Mouse (Mus musculus): ENCODE results near the gene Fdxr. TPM values are rescaled to one million over a fixed set of nuclear protein-coding genes. Genes with fewer than 3 reads are reported as not detected.

The Fdxr gene
- 19.7 and 23.4 TPM in 2 replicates for polyA plus RNA-seq (2015; fragmentation: Nextera tagmentation; extraction: Ambion mirVana)

DNA sequence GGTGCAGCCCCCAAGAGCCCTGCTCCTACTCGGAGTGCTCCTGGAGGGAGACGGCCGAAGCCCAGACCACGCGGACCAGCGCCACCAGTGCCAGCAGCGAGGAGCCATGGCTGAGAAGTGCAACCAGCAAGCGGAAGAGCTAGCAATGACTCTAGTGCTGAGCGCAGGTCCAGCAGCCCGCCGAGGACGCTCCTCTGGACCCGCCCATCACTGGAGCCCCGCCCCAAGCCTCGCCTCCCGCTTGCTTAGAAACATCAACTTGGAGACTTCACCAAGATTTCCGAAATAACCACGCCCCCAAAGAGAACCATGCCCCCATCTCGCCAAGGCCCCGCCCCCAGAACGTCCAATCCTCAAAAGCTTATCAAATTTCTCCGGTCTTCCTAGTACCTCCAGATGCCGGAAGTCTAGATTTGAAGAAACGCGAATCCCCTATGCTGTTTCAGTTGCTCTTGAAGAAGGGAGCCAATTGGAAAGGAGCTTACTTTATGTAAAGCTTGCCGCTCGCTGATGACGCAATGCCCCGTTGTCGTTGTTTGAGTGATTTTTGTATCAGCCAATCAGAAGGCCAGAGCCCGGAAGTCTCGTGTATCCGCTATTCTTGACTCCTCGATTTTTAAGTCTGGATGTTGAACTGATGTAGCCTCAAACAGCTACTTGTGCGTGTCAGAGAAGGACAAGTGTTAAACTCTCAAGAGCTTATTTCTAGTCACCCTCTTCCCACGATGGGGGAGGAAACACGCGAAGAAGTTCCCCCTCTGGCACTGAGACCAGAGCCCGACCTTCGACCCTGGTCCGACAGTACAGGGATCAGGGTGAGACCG, at the start of gene Fdxr:
TSS of gene Fdxr (minus strand) at position 271 of the 824 bp plus-strand sequence.
- peaks cover 23% of the 10 kb centered on the region for H3K4me1 ChIP-seq (ENCODE audit: control insufficient read depth, insufficient read depth, low read length)
- H3K4me3 ChIP-seq (ENCODE audit: low read depth, low read length) = peak within 1 kb of the TSS; percentile 56
- H3K9me3 ChIP-seq (replicated peaks; ENCODE audit: control insufficient read depth, low read length, poor library complexity, severe bottlenecking) = no peaks in the 10 kb centered on the region
- under 1% methylated on average over 42 of the region's 42 CpGs for WGBS
- H3K36me3 ChIP-seq (ENCODE audit: control insufficient read depth, insufficient read depth, low read length) = peaks cover 1% of the 10 kb centered on the region; the same call in 1 of the 2 replicates
- H3K27me3 ChIP-seq (ENCODE audit: control insufficient read depth, insufficient read depth, low read depth, low read length) = no peaks in the 10 kb centered on the region
- peak within 1 kb of the TSS; percentile 88 for H3K27ac ChIP-seq (ENCODE audit: low read length)
- peak; percentile 96 for ATAC-seq
- peak within 1 kb of the TSS; percentile 83 for H3K9ac ChIP-seq (ENCODE audit: low read depth, low read length)
- H3K4me2 ChIP-seq (ENCODE audit: low read length) = peak within 1 kb of the TSS; percentile 71

DNA sequence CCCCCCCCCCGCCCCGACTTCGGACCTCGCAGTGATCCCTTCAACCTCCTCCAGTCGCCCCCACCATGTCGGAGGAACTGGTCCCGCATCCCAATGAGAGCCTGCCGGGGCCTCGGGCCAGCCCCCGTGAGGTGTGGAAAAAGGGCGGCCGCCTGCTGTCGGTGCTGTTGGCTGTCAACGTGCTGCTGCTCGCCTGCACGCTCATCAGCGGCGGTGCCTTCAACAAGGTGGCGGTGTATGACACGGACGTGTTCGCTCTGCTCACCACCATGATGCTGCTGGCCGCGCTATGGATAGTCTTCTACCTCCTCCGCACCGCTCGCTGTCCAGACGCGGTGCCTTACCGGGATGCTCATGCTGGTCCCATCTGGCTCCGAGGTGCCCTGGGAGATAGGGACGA, 46.5 kb upstream of the Fdxr start:
- Histone ChIP-seq H3K9me3 (replicated peaks; ENCODE audit: control insufficient read depth, low read length, poor library complexity, severe bottlenecking) (no peaks in the 10 kb centered on the region), H3K36me3 (ENCODE audit: control insufficient read depth, insufficient read depth, low read length) (no peaks in the 10 kb centered on the region), H3K4me2 (ENCODE audit: low read length) (peak overlapping the region; percentile 13; the same call in 1 of the 2 replicates), H3K27me3 (ENCODE audit: control insufficient read depth, insufficient read depth, low read depth, low read length) (peaks cover 55% of the 10 kb centered on the region), H3K4me1 (ENCODE audit: control insufficient read depth, insufficient read depth, low read length) (peaks cover 2% of the 10 kb centered on the region; the same call in 1 of the 2 replicates), H3K27ac (ENCODE audit: low read length) (no peak overlapping the region), H3K9ac (ENCODE audit: low read depth, low read length) (no peak overlapping the region), H3K4me3 (ENCODE audit: low read depth, low read length) (no peak overlapping the region)
- no peak for ATAC-seq
- 19% methylated on average over 32 of the region's 32 CpGs for WGBS

DNA sequence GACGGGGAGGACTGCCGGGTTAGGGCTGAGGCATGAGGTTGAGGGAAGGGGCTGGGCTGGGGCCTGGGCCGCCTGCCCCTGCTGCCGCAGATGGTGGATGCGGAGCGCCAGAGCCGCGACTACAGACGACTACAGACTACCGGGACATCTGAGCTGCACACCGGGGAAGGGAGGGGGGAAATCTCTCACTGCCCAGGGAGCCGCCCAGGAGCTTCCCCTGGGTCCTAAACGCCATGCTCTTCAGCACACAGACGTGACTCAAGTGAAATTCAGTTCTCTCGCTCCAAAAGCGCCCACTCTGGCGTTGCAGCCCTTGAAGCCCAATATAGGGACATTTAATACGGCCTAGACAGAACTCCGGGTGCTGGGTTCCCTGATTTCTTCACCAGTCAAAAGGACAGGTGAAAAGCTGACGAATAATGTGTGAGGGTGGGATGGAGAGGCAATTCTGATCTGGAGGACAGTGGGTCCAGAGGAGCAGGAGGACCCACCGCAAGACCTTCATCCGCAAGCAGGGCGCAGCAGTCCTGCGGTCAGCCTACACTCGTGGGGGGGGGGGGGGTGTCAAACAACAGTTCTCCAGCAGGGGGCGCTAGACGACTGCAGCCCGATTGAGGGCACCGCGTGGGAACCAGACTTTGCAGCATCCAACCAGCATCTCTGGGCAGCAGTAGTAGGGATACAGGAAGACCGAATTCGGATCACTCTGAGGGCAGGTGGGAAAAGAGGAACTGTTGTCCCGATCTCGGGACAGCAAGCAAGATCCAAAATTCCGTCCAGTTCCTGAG, 45.2 kb upstream of the Fdxr start, which contains the start of gene Ush1g:
TSS of gene Ush1g (minus strand) at position 136 of the 788 bp plus-strand sequence.
- no peaks in the 10 kb centered on the region for H3K9me3 ChIP-seq (replicated peaks; ENCODE audit: control insufficient read depth, low read length, poor library complexity, severe bottlenecking)
- peaks cover 67% of the 10 kb centered on the region for H3K27me3 ChIP-seq (ENCODE audit: control insufficient read depth, insufficient read depth, low read depth, low read length)
- no peak for ATAC-seq
- H3K9ac ChIP-seq (ENCODE audit: low read depth, low read length) = peak within 1 kb of the TSS; percentile 45; the same call in 1 of the 2 replicates
- H3K4me3 ChIP-seq (ENCODE audit: low read depth, low read length) = 0 out of 2 replicates have a peak within 1 kb of the TSS, but pooled peaks have one; percentile 15
- H3K4me2 ChIP-seq (ENCODE audit: low read length) = peak within 1 kb of the TSS; percentile 35
- no peak within 1 kb of the TSS for H3K27ac ChIP-seq (ENCODE audit: low read length)
- no peaks in the 10 kb centered on the region for H3K36me3 ChIP-seq (ENCODE audit: control insufficient read depth, insufficient read depth, low read length)
- H3K4me1 ChIP-seq (ENCODE audit: control insufficient read depth, insufficient read depth, low read length) = peaks cover 5% of the 10 kb centered on the region
- 4% methylated on average over 35 of the region's 35 CpGs for WGBS

DNA sequence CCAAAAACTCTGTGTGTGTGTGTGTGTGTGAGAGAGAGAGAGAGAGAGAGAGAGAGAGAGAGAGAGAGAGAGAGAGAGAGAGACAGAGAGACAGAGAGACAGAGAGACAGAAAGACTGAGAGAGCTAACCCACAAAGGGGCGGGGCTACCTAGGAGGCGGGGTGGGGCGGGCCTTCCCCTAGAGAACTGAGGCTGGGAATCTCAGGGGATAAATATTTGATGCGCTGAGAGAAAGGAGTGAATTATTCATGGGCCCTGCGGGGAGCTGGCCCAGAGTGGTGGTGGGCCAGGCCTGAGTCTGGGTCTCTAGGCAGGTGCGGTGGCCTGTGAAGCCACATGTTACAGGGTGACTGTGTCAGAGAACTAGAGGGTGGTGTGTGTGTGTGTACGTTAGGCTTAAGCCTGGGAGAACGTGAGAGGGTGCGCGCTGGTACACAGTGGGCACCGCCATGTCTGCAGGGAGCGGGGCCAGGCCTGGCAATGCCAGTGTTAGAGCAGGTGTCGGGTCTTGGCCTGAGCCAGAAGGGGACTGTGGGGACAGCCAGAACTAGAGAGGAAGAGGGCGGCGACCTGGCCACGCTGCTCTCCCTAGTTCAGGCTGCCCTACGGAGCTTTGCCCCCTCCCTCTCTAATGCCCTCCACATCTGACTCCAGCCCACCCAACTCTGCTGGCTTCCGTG, 43.0 kb upstream of the Fdxr start:
- peaks cover 5% of the 10 kb centered on the region for H3K4me1 ChIP-seq (ENCODE audit: control insufficient read depth, insufficient read depth, low read length)
- WGBS = 7% methylated on average over 18 of the region's 18 CpGs
- no peaks in the 10 kb centered on the region for H3K36me3 ChIP-seq (ENCODE audit: control insufficient read depth, insufficient read depth, low read length)
- H3K27me3 ChIP-seq (ENCODE audit: control insufficient read depth, insufficient read depth, low read depth, low read length) = peaks cover 88% of the 10 kb centered on the region
- no peak overlapping the region for H3K4me3 ChIP-seq (ENCODE audit: low read depth, low read length)
- no peaks in the 10 kb centered on the region for H3K9me3 ChIP-seq (replicated peaks; ENCODE audit: control insufficient read depth, low read length, poor library complexity, severe bottlenecking)
- no peak overlapping the region for H3K4me2 ChIP-seq (ENCODE audit: low read length)
- no peak for ATAC-seq
- H3K27ac ChIP-seq (ENCODE audit: low read length) = no peak overlapping the region
- H3K9ac ChIP-seq (ENCODE audit: low read depth, low read length) = no peak overlapping the region

DNA sequence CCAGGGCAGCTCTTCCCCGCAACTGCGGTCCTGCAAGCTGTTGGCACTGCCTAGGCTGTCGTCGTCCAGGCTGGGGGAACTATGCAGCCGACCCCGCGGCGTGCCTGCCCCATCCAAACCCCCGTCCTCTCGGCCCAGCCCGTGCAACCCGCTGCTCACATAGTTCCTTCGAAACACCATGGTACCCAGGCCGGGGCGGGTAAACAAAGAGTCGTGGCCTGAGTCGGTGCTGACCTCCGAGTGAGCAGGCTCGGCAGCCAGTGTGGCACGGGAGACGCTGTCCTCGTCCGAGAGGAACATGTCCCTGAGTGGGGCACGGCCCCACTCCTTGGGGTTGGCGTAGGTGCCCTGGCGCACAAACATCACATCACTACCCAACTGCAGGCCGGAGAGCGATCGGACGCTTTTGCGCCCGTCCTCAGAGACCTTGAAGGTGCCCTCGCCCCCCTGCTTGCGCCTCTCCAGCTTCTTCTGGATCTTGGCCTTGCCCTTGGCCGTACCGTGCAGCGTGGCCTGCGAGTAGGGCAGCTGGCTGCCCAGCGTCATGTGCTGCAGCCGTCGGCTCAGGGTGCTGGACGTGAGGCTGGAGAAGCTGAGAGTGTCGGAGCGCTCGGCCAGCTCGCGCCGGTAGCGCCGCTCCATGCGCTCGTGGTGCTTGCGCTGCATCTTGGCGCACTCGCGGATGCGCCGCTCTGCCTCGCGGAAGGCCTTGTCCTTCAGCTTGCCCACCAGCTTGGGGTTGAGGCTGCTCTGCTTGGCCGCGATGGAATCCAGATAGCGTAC, 41.6 kb upstream of the Fdxr start:
- no peak for ATAC-seq
- Histone ChIP-seq H3K27me3 (ENCODE audit: control insufficient read depth, insufficient read depth, low read depth, low read length) (peaks cover 76% of the 10 kb centered on the region), H3K4me3 (ENCODE audit: low read depth, low read length) (no peak overlapping the region), H3K4me2 (ENCODE audit: low read length) (peak overlapping the region; percentile 24; the same call in 1 of the 2 replicates), H3K27ac (ENCODE audit: low read length) (no peak overlapping the region), H3K4me1 (ENCODE audit: control insufficient read depth, insufficient read depth, low read length) (peaks cover 5% of the 10 kb centered on the region), H3K36me3 (ENCODE audit: control insufficient read depth, insufficient read depth, low read length) (no peaks in the 10 kb centered on the region), H3K9ac (ENCODE audit: low read depth, low read length) (no peak overlapping the region), H3K9me3 (replicated peaks; ENCODE audit: control insufficient read depth, low read length, poor library complexity, severe bottlenecking) (no peaks in the 10 kb centered on the region)
- WGBS = 3% methylated on average over 63 of the region's 63 CpGs

DNA sequence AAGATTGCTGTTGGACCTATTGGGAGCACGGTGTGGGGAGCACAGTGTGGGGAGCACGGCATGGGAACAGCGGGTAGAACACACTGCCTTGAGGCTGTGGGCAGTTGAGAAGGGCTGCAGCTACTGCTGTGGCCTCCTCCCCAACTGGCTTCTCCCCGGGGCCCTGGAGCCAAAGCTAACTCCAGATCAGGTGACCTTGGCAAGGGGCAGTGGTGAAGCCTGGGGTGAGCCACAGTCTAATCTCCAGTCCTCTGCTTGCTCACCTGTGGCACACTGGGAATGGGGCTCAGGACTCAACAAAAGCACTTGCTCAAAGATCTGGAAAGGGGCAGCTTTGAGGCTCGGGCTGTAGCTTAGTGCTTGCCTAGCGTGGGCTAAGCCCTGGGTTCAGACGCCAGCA, 40.4 kb upstream of the Fdxr start:
- no peak overlapping the region for H3K4me3 ChIP-seq (ENCODE audit: low read depth, low read length)
- H3K4me1 ChIP-seq (ENCODE audit: control insufficient read depth, insufficient read depth, low read length) = peaks cover 5% of the 10 kb centered on the region
- no peaks in the 10 kb centered on the region for H3K9me3 ChIP-seq (replicated peaks; ENCODE audit: control insufficient read depth, low read length, poor library complexity, severe bottlenecking)
- H3K36me3 ChIP-seq (ENCODE audit: control insufficient read depth, insufficient read depth, low read length) = no peaks in the 10 kb centered on the region
- no peak overlapping the region for H3K4me2 ChIP-seq (ENCODE audit: low read length)
- H3K27ac ChIP-seq (ENCODE audit: low read length) = no peak overlapping the region
- H3K9ac ChIP-seq (ENCODE audit: low read depth, low read length) = no peak overlapping the region
- ATAC-seq = no peak
- peaks cover 72% of the 10 kb centered on the region for H3K27me3 ChIP-seq (ENCODE audit: control insufficient read depth, insufficient read depth, low read depth, low read length)
- 67% methylated on average over 7 of the region's 7 CpGs for WGBS

DNA sequence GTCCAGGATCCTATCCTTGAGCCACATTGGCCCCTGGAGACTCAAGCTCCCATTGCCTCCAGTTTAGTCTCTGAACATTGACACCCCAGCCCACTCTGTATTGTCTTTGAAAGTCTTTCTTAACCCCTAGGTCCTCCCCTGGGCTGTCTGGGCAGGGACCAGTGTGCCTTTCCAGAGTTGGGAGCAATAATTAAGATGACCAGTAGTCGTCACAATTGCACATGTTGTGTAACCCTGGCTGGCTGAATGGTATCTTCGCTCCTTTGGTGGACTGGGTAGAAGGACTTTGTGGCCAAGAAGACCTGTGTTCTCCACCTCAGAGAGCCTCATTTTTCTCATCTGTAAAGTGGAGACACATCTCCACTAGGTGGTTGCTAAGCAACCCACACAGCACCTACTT, 37.4 kb upstream of the Fdxr start:
- peaks cover 46% of the 10 kb centered on the region for H3K27me3 ChIP-seq (ENCODE audit: control insufficient read depth, insufficient read depth, low read depth, low read length)
- H3K36me3 ChIP-seq (ENCODE audit: control insufficient read depth, insufficient read depth, low read length) = no peaks in the 10 kb centered on the region
- WGBS = 44% methylated on average over 2 of the region's 2 CpGs

DNA sequence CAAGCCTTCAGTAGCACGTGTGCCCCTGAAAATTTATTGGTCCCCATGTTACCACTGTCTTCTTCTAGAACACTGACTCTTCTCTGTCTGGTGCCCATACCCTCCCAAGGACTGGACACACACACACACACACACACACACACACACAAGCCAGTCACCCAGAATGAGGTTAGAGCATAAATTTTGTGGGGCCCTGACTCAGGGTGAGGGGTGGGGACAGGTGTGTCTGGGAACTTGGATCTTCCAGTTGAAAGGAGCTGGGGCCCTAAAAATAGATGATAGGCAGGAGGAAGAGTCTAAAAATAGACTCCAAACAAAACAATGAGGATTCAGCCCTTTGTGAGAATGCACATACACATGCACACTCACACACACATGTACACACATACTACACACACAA, 31.9 kb upstream of the Fdxr start:
- no peak overlapping the region for H3K4me2 ChIP-seq (ENCODE audit: low read length)
- H3K4me3 ChIP-seq (ENCODE audit: low read depth, low read length) = no peak overlapping the region
- H3K27ac ChIP-seq (ENCODE audit: low read length) = no peak overlapping the region
- H3K36me3 ChIP-seq (ENCODE audit: control insufficient read depth, insufficient read depth, low read length) = no peaks in the 10 kb centered on the region
- no peak overlapping the region for H3K9ac ChIP-seq (ENCODE audit: low read depth, low read length)
- H3K9me3 ChIP-seq (replicated peaks; ENCODE audit: control insufficient read depth, low read length, poor library complexity, severe bottlenecking) = no peaks in the 10 kb centered on the region
- no peaks in the 10 kb centered on the region for H3K4me1 ChIP-seq (ENCODE audit: control insufficient read depth, insufficient read depth, low read length)
- peaks cover 4% of the 10 kb centered on the region; the same call in 1 of the 2 replicates for H3K27me3 ChIP-seq (ENCODE audit: control insufficient read depth, insufficient read depth, low read depth, low read length)
- ATAC-seq = no peak
- 71% methylated on average over 1 of the region's 1 CpGs for WGBS

More for the DNA sequence above, 37.4 kb upstream of the Fdxr start:
- no peak for ATAC-seq
- Histone ChIP-seq H3K9ac (ENCODE audit: low read depth, low read length) (no peak overlapping the region), H3K4me3 (ENCODE audit: low read depth, low read length) (no peak overlapping the region), H3K4me2 (ENCODE audit: low read length) (no peak overlapping the region), H3K4me1 (ENCODE audit: control insufficient read depth, insufficient read depth, low read length) (peaks cover 5% of the 10 kb centered on the region; the same call in 1 of the 2 replicates), H3K27ac (ENCODE audit: low read length) (no peak overlapping the region), H3K9me3 (replicated peaks; ENCODE audit: control insufficient read depth, low read length, poor library complexity, severe bottlenecking) (no peaks in the 10 kb centered on the region)

Measured in midbrain, embryonic 16.5 days (tissue).